ENCODE assay signal across 8 mouse cellular contexts in genomic region chr1:133961281-133962134, GRCm38 (mm10). TPM values are rescaled to one million over a fixed set of nuclear protein-coding genes. Genes with fewer than 3 reads are reported as not detected.
DNase-seq lines count a peak whose midpoint lies in the region; ATAC-seq and TF ChIP-seq lines count a peak whose summit lies in the region.

No protein-coding gene starts in this region.

- H3K4me3 ChIP-seq in layer of hippocampus, adult 2 months, result no peak overlapping the region
- H3K4me3 ChIP-seq in embryonic facial prominence, embryonic 14.5 days (ENCODE audit: low read depth, low read length), result no peak overlapping the region
- peak overlapping the region; percentile 29 for H3K4me3 ChIP-seq in heart, embryonic 13.5 days
- peak overlapping the region; percentile 9; the same call in 1 of the 2 replicates for H3K4me3 ChIP-seq in kidney, embryonic 16.5 days (ENCODE audit: low read length)
- no peak overlapping the region for H3K4me3 ChIP-seq in liver, postnatal 0 days (ENCODE audit: low read depth, low read length)
- H3K4me3 ChIP-seq in neural tube, embryonic 15.5 days (replicated peaks), result no peak overlapping the region

- H3K4me1 ChIP-seq in embryonic facial prominence, embryonic 14.5 days (ENCODE audit: control insufficient read depth, insufficient read depth, low read length), result peaks cover 15% of the 10 kb centered on the region
- H3K4me1 ChIP-seq in heart, embryonic 13.5 days, result peaks cover 33% of the 10 kb centered on the region
- H3K4me1 ChIP-seq in kidney, embryonic 16.5 days (ENCODE audit: insufficient read depth, low read length), result peaks cover 32% of the 10 kb centered on the region
- H3K4me1 ChIP-seq in liver, postnatal 0 days (ENCODE audit: insufficient read depth), result peaks cover 18% of the 10 kb centered on the region
- H3K4me1 ChIP-seq in neural tube, embryonic 15.5 days, result peaks cover 19% of the 10 kb centered on the region; the same call in 1 of the 2 replicates

- peak overlapping the region; percentile 19 for H3K4me2 ChIP-seq in embryonic facial prominence, embryonic 14.5 days (ENCODE audit: low read depth, low read length)
- peak overlapping the region; percentile 63 for H3K4me2 ChIP-seq in heart, embryonic 13.5 days
- H3K4me2 ChIP-seq in kidney, embryonic 16.5 days (replicated peaks; ENCODE audit: low read depth, low read length), result peak overlapping the region; percentile 40
- 0 out of 2 replicates have a peak overlapping the region, but pooled peaks have one; percentile 22 for H3K4me2 ChIP-seq in liver, postnatal 0 days (ENCODE audit: low read depth, low read length)
- peak overlapping the region; percentile 31 for H3K4me2 ChIP-seq in neural tube, embryonic 15.5 days

- H3K9ac ChIP-seq in embryonic facial prominence, embryonic 14.5 days (ENCODE audit: low read depth, low read length), result peak overlapping the region; percentile 0; the same call in 1 of the 2 replicates
- H3K9ac ChIP-seq in heart, embryonic 13.5 days, result peak overlapping the region; percentile 75
- H3K9ac ChIP-seq in kidney, embryonic 16.5 days (replicated peaks; ENCODE audit: low read length), result peak overlapping the region; percentile 59
- no peak overlapping the region for H3K9ac ChIP-seq in liver, postnatal 0 days (replicated peaks)
- H3K9ac ChIP-seq in neural tube, embryonic 15.5 days (replicated peaks), result no peak overlapping the region

- no peak overlapping the region for H3K27ac ChIP-seq in layer of hippocampus, adult 2 months
- H3K27ac ChIP-seq in embryonic facial prominence, embryonic 14.5 days (replicated peaks; ENCODE audit: low read depth, low read length), result no peak overlapping the region
- peak overlapping the region; percentile 74 for H3K27ac ChIP-seq in heart, embryonic 13.5 days (replicated peaks)
- peak overlapping the region; percentile 79 for H3K27ac ChIP-seq in kidney, embryonic 16.5 days (ENCODE audit: low read length)
- peak overlapping the region; percentile 2; the same call in 1 of the 2 replicates for H3K27ac ChIP-seq in liver, postnatal 0 days (ENCODE audit: low read depth)
- H3K27ac ChIP-seq in neural tube, embryonic 15.5 days (replicated peaks), result 0 out of 2 replicates have a peak overlapping the region, but pooled peaks have one; percentile 0

- TF ChIP-seq EP300 in liver, postnatal 0 days (IDR thresholded peaks at IDR 0.05; ENCODE audit: low read depth), result 0 out of 2 replicates have a peak, but pooled peaks have one; percentile 29

- H3K36me3 ChIP-seq in embryonic facial prominence, embryonic 14.5 days (ENCODE audit: control insufficient read depth, insufficient read depth, low read length), result no peaks in the 10 kb centered on the region
- no peaks in the 10 kb centered on the region for H3K36me3 ChIP-seq in heart, embryonic 13.5 days
- no peaks in the 10 kb centered on the region for H3K36me3 ChIP-seq in kidney, embryonic 16.5 days (ENCODE audit: insufficient read depth, low read length)
- H3K36me3 ChIP-seq in liver, postnatal 0 days (replicated peaks; ENCODE audit: insufficient read depth, low read length), result no peaks in the 10 kb centered on the region
- H3K36me3 ChIP-seq in neural tube, embryonic 15.5 days, result no peaks in the 10 kb centered on the region

- no peaks in the 10 kb centered on the region for H3K9me3 ChIP-seq in embryonic facial prominence, embryonic 14.5 days (ENCODE audit: control insufficient read depth, low read length)
- H3K9me3 ChIP-seq in heart, embryonic 13.5 days, result no peaks in the 10 kb centered on the region
- no peaks in the 10 kb centered on the region for H3K9me3 ChIP-seq in kidney, embryonic 16.5 days (ENCODE audit: low read length)
- no peaks in the 10 kb centered on the region for H3K9me3 ChIP-seq in liver, postnatal 0 days (ENCODE audit: low read length)
- H3K9me3 ChIP-seq in neural tube, embryonic 15.5 days (replicated peaks), result no peaks in the 10 kb centered on the region

- ATAC-seq in embryonic facial prominence, embryonic 14.5 days (ENCODE audit: low read depth), result peak; percentile 77
- ATAC-seq in heart, embryonic 13.5 days (ENCODE audit: extremely low read depth, insufficient number of reproducible peaks, low FRiP score, low TSS enrichment), result peak; percentile 63
- peak; percentile 92 for ATAC-seq in kidney, embryonic 16.5 days (ENCODE audit: low FRiP score, low TSS enrichment)
- ATAC-seq in liver, postnatal 0 days, result peak; percentile 82
- peak; percentile 79 for ATAC-seq in neural tube, embryonic 15.5 days (ENCODE audit: low FRiP score)

- H3K27me3 ChIP-seq in embryonic facial prominence, embryonic 14.5 days (replicated peaks; ENCODE audit: control insufficient read depth, insufficient read depth, low read length), result no peaks in the 10 kb centered on the region
- H3K27me3 ChIP-seq in heart, embryonic 13.5 days (replicated peaks), result no peaks in the 10 kb centered on the region
- H3K27me3 ChIP-seq in kidney, embryonic 16.5 days (ENCODE audit: insufficient read depth, low read length), result no peaks in the 10 kb centered on the region
- no peaks in the 10 kb centered on the region for H3K27me3 ChIP-seq in liver, postnatal 0 days (ENCODE audit: insufficient read depth, low read length)
- H3K27me3 ChIP-seq in neural tube, embryonic 15.5 days (replicated peaks), result no peaks in the 10 kb centered on the region

- TF ChIP-seq CTCF in layer of hippocampus, adult 2 months (conservative IDR thresholded peaks at IDR 0.05), result peak; percentile 76
- TF ChIP-seq CTCF in liver, postnatal 0 days (IDR thresholded peaks at IDR 0.05; ENCODE audit: low read depth), result peak; percentile 80

- peak in 1 of 2 experiments; percentile 52 for DNase-seq in layer of hippocampus, adult 2 months (ENCODE audit: low spot score in 2 of 2)
- no peak for DNase-seq in layer of hippocampus, adult 9-11 months
- peak; percentile 89 for DNase-seq in embryonic facial prominence, embryonic 14.5 days (ENCODE audit: low spot score)
- peak; percentile 77 for DNase-seq in liver, postnatal 0 days
- DNase-seq in yolk sac, embryonic 10.5 days (ENCODE audit: low spot score), result peak; percentile 74

- 15% methylated on average over 17 of the region's 18 CpGs for whole genome bisulfite sequencing in embryonic facial prominence, embryonic 14.5 days
- 13% methylated on average over 18 of the region's 18 CpGs for WGBS in heart, embryonic 13.5 days
- 9% methylated on average over 18 of the region's 18 CpGs for WGBS in kidney, embryonic 16.5 days
- WGBS in liver, postnatal 0 days (ENCODE audit: insufficient replicate concordance), result 37% methylated on average over 18 of the region's 18 CpGs
- 14% methylated on average over 18 of the region's 18 CpGs for WGBS in neural tube, embryonic 15.5 days

RNA-seq across cellular contexts. Expression of gene Prelp, which starts 40.3 kb away (rescaled TPM):
- 10 to 100 TPM; 13.8 to 18.0 TPM for total RNA-seq in layer of hippocampus, adult 2 months (2021)
- polyA plus RNA-seq in embryonic facial prominence, embryonic 14.5 days (2014; fragmentation: Nextera tagmentation; extraction: Ambion mirVana), result 13.2 and 13.9 TPM in 2 replicates
- polyA plus RNA-seq in heart, embryonic 13.5 days (2015; fragmentation: Nextera tagmentation; extraction: Ambion mirVana), result 2.8 and 3.1 TPM in 2 replicates
- polyA plus RNA-seq in kidney, embryonic 16.5 days (2015; fragmentation: Nextera tagmentation; extraction: Ambion mirVana), result 2.1 and 2.6 TPM in 2 replicates
- polyA plus RNA-seq in liver, postnatal 0 days (2015; fragmentation: Nextera tagmentation; extraction: Ambion mirVana), result 5.5 and 6.3 TPM in 2 replicates
- 10.6 and 11.4 TPM in 2 replicates for polyA plus RNA-seq in neural tube, embryonic 15.5 days (2015; fragmentation: Nextera tagmentation; extraction: Ambion mirVana)

RNA-seq across cellular contexts. Expression of gene Optc, which starts 53.7 kb away (rescaled TPM):
- under 1 TPM in 1 of 2 experiments, not detected in 1; 0.31 TPM for total RNA-seq in layer of hippocampus, adult 2 months (2021)
- polyA plus RNA-seq in embryonic facial prominence, embryonic 14.5 days (2014; fragmentation: Nextera tagmentation; extraction: Ambion mirVana), result 0.82 and 1.3 TPM in 2 replicates
- polyA plus RNA-seq in heart, embryonic 13.5 days (2015; fragmentation: Nextera tagmentation; extraction: Ambion mirVana), result 0.32 and 0.41 TPM in 2 replicates
- 0.18 and 0.47 TPM in 2 replicates for polyA plus RNA-seq in kidney, embryonic 16.5 days (2015; fragmentation: Nextera tagmentation; extraction: Ambion mirVana)
- polyA plus RNA-seq in liver, postnatal 0 days (2015; fragmentation: Nextera tagmentation; extraction: Ambion mirVana), result 0.11 and 0.14 TPM in 2 replicates
- 2.0 and 2.8 TPM in 2 replicates for polyA plus RNA-seq in neural tube, embryonic 15.5 days (2015; fragmentation: Nextera tagmentation; extraction: Ambion mirVana)

Comparison
In these comparisons a context has a peak if more than half of its experiments do, and no peak if none do; other contexts are left out.
1. H3K27ac ChIP-seq: peak in heart, embryonic 13.5 days (single experiment), kidney, embryonic 16.5 days (single experiment), liver, postnatal 0 days (single experiment) and neural tube, embryonic 15.5 days (single experiment); none in layer of hippocampus, adult 2 months (single experiment) and embryonic facial prominence, embryonic 14.5 days (single experiment).
2. H3K4me3 ChIP-seq: peak in heart, embryonic 13.5 days (single experiment) and kidney, embryonic 16.5 days (single experiment); none in layer of hippocampus, adult 2 months (single experiment), embryonic facial prominence, embryonic 14.5 days (single experiment), liver, postnatal 0 days (single experiment) and neural tube, embryonic 15.5 days (single experiment).
3. H3K9ac ChIP-seq: peak in embryonic facial prominence, embryonic 14.5 days (single experiment), heart, embryonic 13.5 days (single experiment) and kidney, embryonic 16.5 days (single experiment); none in liver, postnatal 0 days (single experiment) and neural tube, embryonic 15.5 days (single experiment).
4. Peak in every context shown above with its lines, with median percentiles within 50 percentile points of each other: ATAC-seq and H3K4me2 ChIP-seq.